Mouse (Mus musculus) lung, adult 2 months (tissue): Measurements from ENCODE around the gene Zfp963. TPM values are rescaled to one million over a fixed set of nuclear protein-coding genes. Genes with fewer than 3 reads are reported as not detected.

Experiments
- DNase-seq: peaks from one replicate; pipeline ENCODE4 v3.0.0; 2022
- H3K4me1 ChIP-seq: fragments of 200-500 bp; 2 replicates; pipeline ENCODE4 v1.6.1; 2011; ENCODE audit warnings: low read length; ENCODE audit not compliant: control insufficient read depth, insufficient read depth
- H3K4me3 ChIP-seq: fragments of 200-500 bp; replicated peaks from 2 replicates; pipeline ENCODE3; 2011; ENCODE audit warnings: low read depth, mild to moderate bottlenecking, control low read depth, low read length; ENCODE audit errors: extremely low read depth
- CTCF ChIP-seq: fragments of 200-500 bp; IDR thresholded peaks from 2 replicates; pipeline ENCODE4 v1.5.1; 2011; ENCODE audit warnings: mild to moderate bottlenecking, low read length, control low read depth; ENCODE audit not compliant: insufficient read depth
- POLR2A ChIP-seq: fragments of 200-500 bp; IDR thresholded peaks from 2 replicates; pipeline ENCODE4 v1.6.1; 2011; ENCODE audit warnings: low read depth, mild to moderate bottlenecking, control low read depth, low read length, borderline replicate concordance; ENCODE audit errors: extremely low read depth
- WGBS: fragments of 180-500 bp; shearing (Covaris S2); methylation state at CpG from one replicate; pipeline ENCODE4 v1.1.7; 2018; 5-methylcytosine and 5-hydroxymethylcytosine counted together
- polyA plus RNA-seq: library from polyadenylated mRNA; depleted of rRNA; stranded (reverse); fragments of >200 nt; gene quantifications from 2 replicates; pipeline ENCODE4 v1.2.3, GENCODE M21; 2012; rRNA removed

Zfp963 gene
- 1.6 and 2.5 TPM in 2 replicates for polyA plus RNA-seq

DNA sequence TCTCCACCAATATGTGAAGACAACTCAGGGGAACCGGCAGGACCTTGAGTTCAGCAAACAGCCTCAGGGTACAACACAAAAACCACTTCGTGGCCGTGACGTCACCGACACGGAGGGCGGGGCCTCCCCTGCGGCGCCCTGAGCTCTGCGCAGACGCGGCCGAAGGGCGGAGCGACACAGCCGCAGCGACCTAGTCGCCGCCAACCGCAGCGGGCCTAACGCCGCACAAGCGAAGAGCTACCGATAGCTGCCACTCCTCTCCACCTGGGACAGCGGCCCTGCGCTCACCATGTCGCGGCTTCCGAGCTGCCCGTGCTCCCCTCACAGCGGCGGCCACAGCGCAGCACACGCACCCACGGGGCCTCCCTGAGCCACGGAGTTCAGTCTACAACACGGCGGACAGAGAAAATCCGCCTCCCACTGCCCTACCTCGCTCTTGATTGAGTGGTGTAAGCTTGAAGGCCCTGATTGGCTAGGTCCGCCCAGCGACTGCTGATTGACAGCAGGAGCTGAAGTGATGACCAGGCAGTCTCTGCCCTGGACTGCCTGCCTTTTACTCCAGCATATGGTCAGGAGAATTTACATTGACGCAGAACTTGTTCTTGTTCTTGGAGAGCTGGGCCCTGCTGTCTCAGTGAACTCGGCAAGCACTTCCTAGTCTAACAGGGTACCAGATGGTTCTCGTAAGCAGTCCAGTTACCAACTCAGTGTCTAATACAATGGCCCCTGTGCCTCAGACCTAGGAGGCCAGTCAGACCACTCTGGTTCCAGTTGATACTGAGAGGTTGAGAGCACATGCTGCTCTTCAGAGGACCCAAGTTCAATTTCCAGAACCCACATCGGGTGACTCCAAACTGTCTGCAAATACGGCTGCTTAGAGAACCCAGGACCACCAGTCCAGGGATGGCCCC, at the start of gene Zfp963:
Zfp963 (minus strand) TSS at position 427 of the 911 bp plus-strand sequence.
- no peaks in the 10 kb centered on the region for H3K4me1 ChIP-seq
- TF ChIP-seq POLR2A, result peak; percentile 100
- TF ChIP-seq CTCF, result no peak
- 3% methylated on average over 48 of the region's 48 CpGs for WGBS
- peak within 1 kb of the TSS; percentile 92 for H3K4me3 ChIP-seq
- peak; percentile 98 for DNase-seq

DNA sequence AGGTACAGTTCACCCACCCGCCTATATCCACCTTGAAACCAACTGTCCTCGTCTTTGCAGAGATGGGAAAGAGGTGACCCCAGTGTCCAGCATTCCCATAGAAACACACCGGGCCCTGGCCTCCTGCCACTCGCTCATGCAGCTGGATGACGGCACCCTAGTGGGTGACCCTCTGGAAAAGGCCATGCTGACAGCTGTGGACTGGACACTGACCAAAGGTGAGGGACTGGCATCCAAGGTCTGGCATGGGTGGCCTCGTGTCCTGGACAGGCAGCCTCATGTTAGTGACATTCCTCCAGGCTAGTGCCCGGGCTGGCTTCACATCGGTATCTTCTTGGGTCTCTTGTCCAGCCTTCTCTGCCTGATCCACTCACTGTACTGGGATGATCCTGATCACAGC, 49.5 kb upstream of the Zfp963 start:
- Histone ChIP-seq H3K4me1 (no peaks in the 10 kb centered on the region), H3K4me3 (no peak overlapping the region)
- 92% methylated on average over 8 of the region's 8 CpGs for WGBS
- DNase-seq, result no peak
- TF ChIP-seq CTCF (no peak), POLR2A (no peak)

DNA sequence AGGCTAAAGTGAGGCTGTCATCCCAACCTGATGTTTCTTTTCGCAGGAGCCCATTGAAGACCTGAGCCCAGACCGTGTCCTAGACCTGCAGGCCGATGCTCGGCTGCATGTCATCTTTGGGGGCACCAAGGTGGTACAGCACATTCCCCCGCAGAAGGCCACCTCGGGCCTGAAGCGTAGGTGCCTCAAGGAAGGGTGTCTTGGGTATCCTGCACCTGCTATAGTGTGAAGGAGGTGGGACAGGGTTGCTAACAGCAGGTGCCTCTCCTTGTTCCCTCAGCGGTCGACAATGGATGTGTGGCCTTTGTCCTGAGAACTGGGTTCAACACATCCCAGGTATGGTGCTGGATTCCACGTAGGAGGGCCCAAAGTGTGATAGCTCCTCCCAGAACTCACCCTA, 47.9 kb upstream of the Zfp963 start:
- 95% methylated on average over 10 of the region's 10 CpGs for WGBS
- Histone ChIP-seq H3K4me1 (no peaks in the 10 kb centered on the region), H3K4me3 (no peak overlapping the region)
- TF ChIP-seq POLR2A, result no peak
- no peak for TF ChIP-seq CTCF
- DNase-seq, result peak; percentile 1

DNA sequence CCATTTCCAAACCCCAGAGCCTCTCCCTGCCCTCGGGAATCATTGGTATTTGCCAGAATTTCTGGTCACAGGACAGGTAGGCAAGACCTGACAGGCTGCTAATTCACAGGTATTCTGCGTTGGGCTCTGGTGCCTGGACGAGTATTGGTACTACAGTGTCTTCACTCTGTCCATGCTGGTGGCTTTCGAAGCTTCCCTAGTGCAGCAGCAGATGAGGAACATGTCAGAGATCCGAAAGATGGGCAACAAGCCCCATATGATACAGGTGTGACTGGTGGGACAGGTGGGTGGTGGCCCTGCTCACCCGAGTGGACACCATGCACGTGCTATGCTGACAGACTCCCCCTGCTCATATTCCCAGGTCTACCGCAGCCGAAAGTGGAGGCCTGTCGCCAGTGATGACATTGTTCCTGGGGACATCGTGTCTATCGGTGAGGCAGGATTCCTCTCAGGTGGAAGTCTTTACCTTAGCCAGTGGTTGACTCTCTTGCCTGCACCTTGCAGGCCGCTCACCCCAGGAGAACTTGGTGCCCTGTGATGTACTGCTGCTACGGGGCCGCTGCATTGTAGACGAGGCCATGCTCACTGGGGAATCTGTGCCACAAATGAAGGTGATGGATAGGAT, 47.1 kb upstream of the Zfp963 start:
- no peak overlapping the region for H3K4me3 ChIP-seq
- 94% methylated on average over 16 of the region's 16 CpGs for WGBS
- H3K4me1 ChIP-seq, result peaks cover 3% of the 10 kb centered on the region; the same call in 1 of the 2 replicates
- TF ChIP-seq POLR2A (no peak), CTCF (no peak)
- no peak for DNase-seq

DNA sequence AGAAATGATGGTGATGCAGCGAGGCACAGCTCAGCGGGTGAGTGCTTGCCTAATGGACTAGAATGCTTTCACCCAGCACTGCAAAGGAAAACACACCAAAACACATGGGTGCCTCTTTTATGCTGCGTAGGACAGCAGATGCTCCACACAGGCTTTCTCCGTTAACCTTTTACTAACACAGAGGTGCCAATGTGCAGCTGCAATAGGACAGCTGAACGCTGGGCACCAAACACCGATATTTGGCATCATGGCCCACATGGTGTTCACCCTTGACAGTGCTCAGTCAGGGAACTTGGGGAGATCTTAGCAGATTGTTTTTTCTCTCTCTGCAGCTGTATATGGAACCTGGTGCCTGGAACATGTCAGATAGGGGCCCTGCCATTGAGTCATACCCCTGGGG, 45.1 kb upstream of the Zfp963 start:
- H3K4me1 ChIP-seq, result peaks cover 3% of the 10 kb centered on the region; the same call in 1 of the 2 replicates
- TF ChIP-seq CTCF (no peak), POLR2A (no peak)
- DNase-seq, result no peak
- 94% methylated on average over 6 of the region's 6 CpGs for WGBS
- no peak overlapping the region for H3K4me3 ChIP-seq

DNA sequence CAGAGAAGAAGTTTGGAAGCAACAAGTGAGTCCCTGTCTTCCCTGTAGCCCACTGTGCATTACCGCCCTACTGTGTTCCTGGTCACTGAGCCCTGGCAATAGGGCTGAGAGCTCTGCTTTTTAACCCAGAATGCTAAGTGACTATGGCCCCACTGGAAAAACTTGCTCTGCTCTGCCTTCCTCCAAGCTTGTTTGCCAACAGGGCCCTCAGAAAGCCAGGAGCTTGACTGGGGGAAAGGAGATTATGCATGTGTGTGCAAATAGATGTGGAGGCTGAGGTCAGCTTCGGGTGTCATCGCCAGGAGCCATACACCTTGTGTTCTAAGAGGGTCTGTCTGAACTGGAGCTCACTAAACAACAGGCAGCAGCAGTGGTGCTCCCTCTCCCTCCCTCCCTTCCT, 44.3 kb upstream of the Zfp963 start:
- H3K4me3 ChIP-seq, result no peak overlapping the region
- no peak for TF ChIP-seq CTCF
- no peak for TF ChIP-seq POLR2A
- WGBS, result 87% methylated on average over 3 of the region's 3 CpGs
- no peak for DNase-seq
- peaks cover 3% of the 10 kb centered on the region; the same call in 1 of the 2 replicates for H3K4me1 ChIP-seq

DNA sequence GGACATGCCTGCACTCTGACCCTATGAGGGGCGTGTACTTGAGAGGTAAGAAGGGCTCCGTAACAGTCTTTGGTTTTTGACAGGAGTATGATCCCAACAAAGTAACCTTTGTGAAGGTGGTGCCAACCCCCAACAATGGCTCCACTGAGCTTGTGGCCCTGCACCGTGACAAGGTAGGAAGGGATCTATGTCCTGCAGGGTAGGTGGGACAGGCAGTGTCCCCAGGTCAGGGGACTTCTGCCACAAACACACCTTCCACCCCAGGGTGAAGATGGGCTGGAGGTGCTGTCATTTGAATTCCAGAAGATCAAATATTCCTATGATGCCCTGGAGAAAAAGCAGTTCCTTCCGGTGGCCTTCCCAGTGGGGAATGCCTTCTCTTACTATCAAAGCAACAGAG, 43.9 kb upstream of the Zfp963 start:
- no peak for DNase-seq
- Histone ChIP-seq H3K4me1 (peaks cover 3% of the 10 kb centered on the region; the same call in 1 of the 2 replicates), H3K4me3 (no peak overlapping the region)
- WGBS, result 87% methylated on average over 4 of the region's 4 CpGs
- TF ChIP-seq CTCF, result no peak
- TF ChIP-seq POLR2A, result no peak

DNA sequence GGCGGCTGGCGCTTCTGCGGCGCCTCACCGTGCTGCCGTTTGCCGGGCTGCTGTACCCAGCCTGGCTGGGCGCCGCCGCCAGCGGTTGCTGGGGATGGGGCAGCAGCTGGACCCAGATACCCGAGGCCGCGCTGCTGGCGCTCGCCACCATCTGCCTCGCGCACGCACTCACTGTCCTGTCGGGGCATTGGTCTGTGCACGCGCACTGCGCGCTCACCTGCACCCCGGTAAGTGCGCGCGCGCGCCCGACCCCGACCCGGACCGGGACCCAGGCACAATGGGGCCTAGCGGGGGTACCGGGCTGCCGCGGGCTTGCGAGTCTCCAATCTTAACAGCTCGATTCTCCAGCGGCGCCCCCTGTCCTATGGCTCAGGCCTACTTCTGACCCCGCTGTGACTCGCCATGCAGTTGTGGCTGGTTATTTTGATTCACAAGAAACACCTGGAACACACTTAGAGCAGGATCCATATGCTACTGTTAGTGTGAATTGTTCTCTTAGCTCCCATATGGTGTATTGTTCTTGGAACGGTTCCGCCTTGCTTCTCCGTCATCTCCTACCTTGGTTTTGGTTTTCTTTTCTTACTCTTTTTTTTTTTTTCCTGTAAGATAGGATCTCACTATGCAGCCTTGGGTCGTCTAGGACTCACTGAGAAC, 41.8 kb upstream of the Zfp963 start:
- Histone ChIP-seq H3K4me1 (peaks cover 3% of the 10 kb centered on the region; the same call in 1 of the 2 replicates), H3K4me3 (peak overlapping the region; percentile 93)
- TF ChIP-seq CTCF (no peak), POLR2A (no peak)
- under 1% methylated on average over 48 of the region's 48 CpGs for WGBS
- no peak for DNase-seq

DNA sequence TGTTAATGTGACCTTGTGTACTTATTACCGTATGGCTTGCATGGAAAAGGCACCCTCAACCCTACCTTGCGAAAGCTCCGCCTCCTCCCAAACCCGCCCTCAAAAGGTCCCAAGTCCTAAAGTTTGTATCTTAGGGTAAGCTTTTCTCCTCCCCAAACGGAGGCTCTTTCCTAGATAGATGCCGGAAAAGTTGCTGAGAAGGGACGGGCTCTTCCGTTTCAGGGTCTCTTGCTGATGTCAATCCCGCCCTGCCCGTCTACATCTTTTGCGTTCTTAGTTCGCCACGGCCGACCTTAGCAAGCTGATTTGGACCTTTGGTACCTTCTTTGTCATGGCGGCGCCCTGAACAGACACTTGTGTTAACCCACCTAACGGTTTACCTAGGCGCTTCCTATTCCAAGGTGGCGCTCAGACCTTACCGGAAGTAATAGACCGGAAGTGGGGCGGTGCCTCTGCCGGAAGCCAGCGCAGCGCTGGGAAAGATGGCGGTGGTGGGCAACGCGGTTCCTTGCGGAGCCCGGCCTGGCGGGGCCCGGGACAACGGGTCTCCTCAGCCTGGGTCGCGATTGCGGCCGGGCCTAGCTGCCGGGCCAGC, 41.1 kb upstream of the Zfp963 start, which contains the start of the genes Atp13a1 and Zfp866:
Atp13a1 (plus strand) TSS at position 391 of the 595 bp plus-strand sequence.
Zfp866 (minus strand) TSS at position 406 of the 595 bp plus-strand sequence.
- peak; percentile 90 for DNase-seq
- TF ChIP-seq POLR2A (peak; percentile 86), CTCF (no peak)
- under 1% methylated on average over 38 of the region's 38 CpGs for WGBS
- H3K4me3 ChIP-seq, result peak within 1 kb of the TSS; percentile 93
- H3K4me1 ChIP-seq, result peaks cover 3% of the 10 kb centered on the region; the same call in 1 of the 2 replicates
